Mouse (Mus musculus) cerebellum, adult 8-10 months (tissue): ENCODE measurements around the gene Ccdc149.

Source experiments
- DNase-seq: peaks from one replicate; pipeline ENCODE4 v3.0.0; 2022

The Ccdc149 gene

GRCm38 (mm10) chr5:52470991-52471801 is at the start of gene Ccdc149:
Ccdc149 (minus strand) TSS chr5:52471521.
- peak; percentile 89 for DNase-seq

- no peak for DNase-seq
These were observed 48.6 kb upstream of the Ccdc149 start for GRCm38 (mm10) chr5:52519921-52520320.

GRCm38 (mm10) chr5:52516072-52516476 is 44.8 kb upstream of the Ccdc149 start:
- DNase-seq, result peak; percentile 16

GRCm38 (mm10) chr5:52515246-52516021 is 44.1 kb upstream of the Ccdc149 start:
- DNase-seq, result peak; percentile 76

GRCm38 (mm10) chr5:52511089-52511488 is 39.8 kb upstream of the Ccdc149 start:
- no peak for DNase-seq

DNA sequence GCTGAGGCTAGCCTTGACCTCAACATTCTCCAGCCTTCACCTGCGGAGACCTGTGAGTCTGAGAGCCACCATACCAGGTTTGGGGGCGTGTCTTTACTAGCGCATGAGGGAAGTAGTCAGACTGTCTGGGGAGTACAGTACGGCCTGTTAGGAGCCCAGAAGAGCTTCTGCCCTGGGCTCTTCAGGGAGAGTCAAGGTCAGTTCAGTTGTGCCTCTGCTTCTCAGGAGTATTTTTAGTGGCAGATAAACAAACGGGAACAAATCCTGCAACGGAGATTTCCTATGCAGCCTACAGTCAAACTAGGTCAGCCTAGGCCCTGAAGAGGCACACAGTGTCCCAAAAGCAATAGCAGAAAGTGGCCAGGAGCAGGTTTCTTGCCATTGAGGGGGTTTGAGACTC is 38.1 kb upstream of the Ccdc149 start:
- DNase-seq, result no peak

- DNase-seq, result no peak
These were observed 33.3 kb upstream of the Ccdc149 start for GRCm38 (mm10) chr5:52504666-52505065.

DNA sequence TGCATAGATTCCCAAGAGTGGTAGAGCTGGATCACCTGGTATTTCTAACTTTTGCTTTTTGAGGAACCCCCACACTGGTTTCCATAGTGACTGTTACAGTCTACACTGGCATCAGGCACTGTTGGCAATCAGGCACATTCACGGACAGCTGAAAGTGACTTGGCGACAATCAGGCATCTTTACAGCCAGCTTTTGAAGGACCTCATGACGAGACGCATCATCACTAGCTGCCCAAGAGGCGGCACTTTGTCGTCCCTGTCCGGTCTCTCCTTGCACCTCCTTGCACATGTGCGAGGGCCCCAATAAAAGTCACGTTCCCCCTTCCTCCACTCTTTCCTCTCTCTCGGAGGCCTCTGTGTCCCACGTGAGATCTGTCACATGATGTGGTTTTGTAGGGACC is 32.8 kb upstream of the Ccdc149 start:
- no peak for DNase-seq

DNA sequence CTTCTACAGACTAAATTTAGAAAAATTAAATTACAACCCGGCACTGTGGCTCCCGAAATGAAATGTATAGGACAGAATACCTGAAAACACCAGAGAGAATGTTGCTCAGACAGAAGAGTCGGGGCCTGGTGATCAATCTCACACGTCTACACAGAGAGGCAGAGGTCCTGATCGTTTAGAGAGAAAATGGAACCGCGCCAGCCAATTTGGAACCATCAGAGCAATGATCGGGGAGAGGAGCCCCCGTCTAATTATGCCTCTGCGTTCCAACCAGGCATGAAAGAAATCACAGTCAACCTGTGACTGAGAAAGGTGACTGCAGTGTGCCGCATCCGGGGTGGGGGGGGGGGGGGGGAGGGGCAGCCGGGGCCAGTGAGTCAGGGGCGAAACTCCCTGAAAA is 24.4 kb upstream of the Ccdc149 start:
- DNase-seq, result no peak

- no peak for DNase-seq
These were observed 20.2 kb upstream of the Ccdc149 start for GRCm38 (mm10) chr5:52491496-52491895.

GRCm38 (mm10) chr5:52487559-52488430 is 16.5 kb upstream of the Ccdc149 start:
- DNase-seq, result no peak

DNA sequence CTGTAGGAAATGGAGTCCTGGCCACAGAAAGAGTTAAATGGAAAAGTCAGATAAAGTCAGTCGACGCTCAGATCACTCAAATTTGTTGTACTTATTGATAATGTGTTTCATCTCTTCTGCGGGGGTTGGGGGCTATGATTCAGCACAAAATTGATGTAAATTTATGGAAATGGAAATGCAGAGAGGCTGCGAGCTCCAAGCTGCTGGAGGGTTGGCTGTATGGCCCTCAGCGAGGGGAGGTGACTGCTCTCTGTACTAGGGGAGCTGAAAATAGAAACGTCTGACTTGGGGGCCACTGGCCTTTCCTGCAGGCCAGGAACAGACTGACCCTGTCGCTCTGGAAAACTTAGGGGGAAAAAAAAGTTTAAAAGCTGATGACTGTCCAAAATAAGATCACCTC is 5.5 kb upstream of the Ccdc149 start:
- no peak for DNase-seq

DNA sequence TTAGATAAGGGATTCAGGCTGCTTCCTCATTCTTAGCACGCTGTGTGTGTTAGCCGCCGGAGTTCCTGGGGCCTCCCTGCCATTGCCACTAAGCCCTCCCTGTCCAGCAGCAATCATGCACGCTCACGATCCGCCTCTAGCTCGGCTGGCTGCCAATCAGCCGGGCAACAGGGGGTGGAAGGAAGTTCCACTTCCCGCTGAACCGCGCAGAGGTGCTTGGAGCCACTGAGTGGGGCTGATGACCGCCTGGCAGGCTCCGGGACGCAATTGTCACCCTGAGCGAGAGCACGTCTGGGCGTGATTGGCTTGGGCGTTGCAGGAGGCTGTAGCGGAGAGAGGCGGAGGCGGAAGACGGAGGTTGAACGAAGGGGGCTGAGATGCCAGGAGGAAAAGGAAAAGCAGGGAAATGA is 5.0 kb upstream of the Ccdc149 start:
- peak; percentile 61 for DNase-seq

GRCm38 (mm10) chr5:52473988-52474387 is 2.7 kb upstream of the Ccdc149 start:
- DNase-seq, result no peak

GRCm38 (mm10) chr5:52470551-52470950 is 770 bp downstream of the Ccdc149 start:
- no peak for DNase-seq

- DNase-seq, result no peak
These were observed 3.5 kb downstream of the Ccdc149 start for GRCm38 (mm10) chr5:52467841-52468240.

DNA sequence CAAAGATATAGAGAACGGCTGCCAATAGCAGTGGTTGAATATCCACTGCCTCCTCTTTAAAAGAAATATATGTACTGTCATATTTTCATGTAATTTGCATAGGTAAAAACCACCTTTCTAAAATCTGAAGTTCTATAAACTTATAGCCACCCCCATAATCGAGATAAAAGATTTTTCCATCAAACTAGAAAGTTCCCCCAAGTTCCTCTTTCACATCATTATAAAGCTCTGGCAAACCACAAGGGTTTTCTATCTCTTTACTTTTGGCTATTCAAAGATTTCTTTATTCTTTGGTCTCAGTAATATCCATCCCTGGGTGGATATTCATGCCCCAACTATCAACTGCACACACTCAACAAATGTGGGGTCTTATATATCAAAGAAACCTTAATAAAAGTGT is 8.9 kb downstream of the Ccdc149 start:
- DNase-seq, result no peak

DNA sequence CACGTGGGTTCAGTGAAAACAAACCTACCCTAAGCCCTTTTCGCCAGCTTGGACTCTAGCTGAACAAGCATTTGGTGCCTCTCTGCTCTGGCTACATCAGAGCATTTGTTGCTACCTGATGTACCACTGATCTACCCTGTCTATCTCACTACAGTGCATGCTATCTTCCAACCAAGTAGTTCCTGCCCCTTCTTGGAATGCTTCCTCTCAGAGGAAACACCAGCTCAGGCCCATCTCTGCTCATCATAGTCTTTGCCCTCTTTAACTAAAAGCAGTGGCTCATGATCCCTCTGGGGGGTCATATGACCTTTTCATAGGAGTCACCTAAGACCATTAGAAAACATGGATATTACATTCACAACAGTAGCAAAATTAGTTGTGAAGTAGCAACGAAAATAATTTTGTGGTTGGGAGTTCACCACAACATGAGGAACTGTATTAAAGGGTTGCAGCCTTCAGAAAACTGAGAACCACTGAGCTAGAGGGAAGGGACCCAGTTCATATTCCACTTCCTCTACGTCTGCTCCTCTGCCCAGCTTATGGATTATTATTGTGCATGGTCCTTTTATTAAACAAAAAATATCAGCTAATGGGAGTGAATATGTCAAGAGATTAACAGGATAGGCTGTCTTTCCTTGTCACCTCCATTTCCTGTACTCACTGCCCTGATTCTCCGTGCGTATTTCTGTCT is 9.7 kb downstream of the Ccdc149 start:
- DNase-seq, result no peak

- no peak for DNase-seq
These were observed 12.0 kb downstream of the Ccdc149 start for GRCm38 (mm10) chr5:52459308-52459707.

DNA sequence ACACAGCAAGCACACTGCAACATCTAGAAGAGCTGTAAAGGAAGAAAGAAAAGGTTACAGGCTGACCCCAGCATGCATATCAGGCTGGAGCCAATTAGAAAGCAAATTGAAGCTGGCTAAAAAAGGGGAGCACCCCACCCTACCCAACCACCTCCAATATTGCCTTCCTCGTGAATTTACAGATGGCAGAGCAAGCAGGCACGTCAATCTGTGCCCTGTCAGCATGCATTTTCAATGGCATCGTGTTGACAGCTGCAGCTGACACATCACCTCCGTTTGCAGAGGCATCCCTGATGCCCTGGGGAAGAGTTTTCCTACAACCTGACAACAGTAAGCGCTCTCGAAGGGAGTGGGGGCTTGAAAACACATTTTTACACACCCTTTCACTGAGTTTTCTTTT is 14.2 kb downstream of the Ccdc149 start:
- no peak for DNase-seq

DNA sequence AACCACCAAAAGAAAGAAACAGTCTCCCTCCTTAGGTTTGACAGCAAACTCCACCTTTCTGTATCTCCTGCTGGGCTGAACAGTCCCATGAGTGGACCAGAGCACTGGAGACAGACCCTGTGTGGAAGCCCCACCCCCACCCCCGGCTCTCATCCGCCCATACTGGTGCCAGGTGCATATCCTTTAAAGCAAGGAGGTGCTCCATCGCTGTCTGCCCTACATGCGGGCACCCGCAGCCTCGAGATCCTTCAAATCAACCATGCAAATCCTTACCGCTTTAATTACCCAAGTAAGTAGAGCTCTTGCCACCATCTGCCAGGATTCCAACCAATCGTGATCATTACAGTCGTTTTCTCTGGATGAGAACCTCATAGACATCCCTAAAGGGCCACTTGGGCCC is 20.5 kb downstream of the Ccdc149 start:
- no peak for DNase-seq

DNA sequence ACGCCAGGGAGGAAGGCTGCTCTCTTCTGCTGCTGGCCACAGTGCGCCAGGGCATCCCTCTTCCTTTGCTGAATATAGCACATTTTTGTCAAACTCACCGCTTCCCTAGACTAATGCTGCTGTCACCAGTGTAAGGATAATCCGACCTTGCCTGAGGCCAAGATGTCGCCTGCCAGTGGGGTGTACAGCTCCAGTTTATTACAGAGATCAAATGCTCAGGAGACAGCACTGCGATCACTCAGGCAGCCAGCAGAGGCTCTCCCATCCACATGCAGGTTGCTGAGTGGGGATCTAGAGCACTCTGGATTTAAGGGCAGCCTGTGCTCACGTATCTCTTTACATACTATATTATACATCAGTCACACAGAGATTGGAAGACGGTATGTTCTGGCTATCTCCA is 22.1 kb downstream of the Ccdc149 start:
- DNase-seq, result no peak

- DNase-seq, result no peak
These were observed 31.0 kb downstream of the Ccdc149 start for GRCm38 (mm10) chr5:52440278-52440677.
